13 mouse cellular contexts compared by ENCODE assay signal in the genomic region with DNA sequence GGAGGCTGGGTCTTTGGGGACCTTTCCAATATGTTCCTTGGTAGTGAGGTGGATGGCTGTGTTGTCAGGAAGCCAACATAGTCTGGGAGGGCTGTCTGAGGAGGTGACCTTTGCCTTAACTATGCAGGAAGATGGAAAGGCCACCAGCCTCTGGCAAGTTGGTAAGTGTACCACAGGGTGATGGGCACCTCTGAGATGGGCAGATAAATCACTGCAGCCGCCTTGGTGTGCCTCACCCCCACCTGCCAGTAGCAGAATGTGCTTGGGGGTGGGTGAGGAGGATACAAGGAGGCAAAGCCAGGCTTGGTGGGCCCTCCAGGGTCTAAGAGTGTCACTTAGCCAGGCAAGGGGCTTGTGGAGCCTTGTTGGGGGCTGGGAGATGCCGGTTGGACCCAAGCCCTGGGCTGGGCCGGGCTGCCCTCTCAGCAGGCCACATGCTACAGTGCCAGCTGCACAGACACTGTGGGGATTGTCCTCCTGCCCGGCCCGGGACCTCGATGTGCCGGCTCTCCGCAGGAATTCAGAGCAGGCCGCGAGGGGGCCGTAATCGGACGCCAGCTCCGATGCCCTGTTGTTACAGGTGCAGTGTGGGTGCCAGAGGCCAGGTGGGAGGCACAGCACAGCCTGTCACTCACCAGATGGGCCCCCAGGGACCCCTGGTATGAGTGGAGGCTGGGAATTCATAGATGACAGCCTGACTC.
DNase-seq lines count a peak whose midpoint lies in the region; ATAC-seq lines count a peak whose summit lies in the region.
"Had no signal": no experiment of that assay in that cellular context is flagged by ENCODE, and none has a peak within 500 bp of the region (broad histone marks: within the 10 kb centered on the region; RNA-seq: fewer than 3 reads in every experiment).

No protein-coding gene starts in this region.

- no peak overlapping the region for H3K4me2 ChIP-seq in neural tube, embryonic 14.5 days (ENCODE audit: low read depth, low read length)
- H3K4me2 ChIP-seq in neural tube, embryonic 15.5 days, result no peak overlapping the region
- H3K4me2 ChIP-seq: limb, embryonic 12.5 days had no signal

- H3K27me3 ChIP-seq in neural tube, embryonic 14.5 days (ENCODE audit: control insufficient read depth, insufficient read depth, low read length), result no peaks in the 10 kb centered on the region
- no peaks in the 10 kb centered on the region for H3K27me3 ChIP-seq in neural tube, embryonic 15.5 days (replicated peaks)

- no peak overlapping the region for H3K9ac ChIP-seq in neural tube, embryonic 14.5 days (replicated peaks; ENCODE audit: low read depth, low read length)
- H3K9ac ChIP-seq in neural tube, embryonic 15.5 days (replicated peaks), result no peak overlapping the region
- H3K9ac ChIP-seq: limb, embryonic 12.5 days had no signal

- WGBS in neural tube, embryonic 14.5 days, result 73% methylated on average over 14 of the region's 14 CpGs
- 67% methylated on average over 14 of the region's 14 CpGs for WGBS in neural tube, embryonic 15.5 days

- H3K36me3 ChIP-seq in neural tube, embryonic 14.5 days (ENCODE audit: control insufficient read depth, insufficient read depth, low read length), result no peaks in the 10 kb centered on the region
- H3K36me3 ChIP-seq in neural tube, embryonic 15.5 days, result no peaks in the 10 kb centered on the region
- H3K36me3 ChIP-seq: limb, embryonic 12.5 days had no signal

- no peak overlapping the region for H3K27ac ChIP-seq in neural tube, embryonic 14.5 days (ENCODE audit: low read depth, low read length)
- no peak overlapping the region for H3K27ac ChIP-seq in neural tube, embryonic 15.5 days (replicated peaks)
- H3K27ac ChIP-seq: kidney, postnatal 0 days; macrophage had no signal

- no peaks in the 10 kb centered on the region for H3K9me3 ChIP-seq in neural tube, embryonic 14.5 days (ENCODE audit: control insufficient read depth, low read length)
- H3K9me3 ChIP-seq in neural tube, embryonic 15.5 days (replicated peaks), result no peaks in the 10 kb centered on the region
- H3K9me3 ChIP-seq: limb, embryonic 12.5 days had no signal

- DNase-seq in frontal cortex, postnatal 25 days (ENCODE audit: low spot score in 2 of 2), result no peak
- DNase-seq in layer of hippocampus, adult 9-11 months, result peak; percentile 60
- DNase-seq in right cerebral cortex, postnatal 25 days, result peak; percentile 15
- no peak for DNase-seq in spleen, postnatal 36 days (ENCODE audit: low spot score in 2 of 2)
- no peak for DNase-seq in heart, adult 18-20 months
- DNase-seq: adrenal gland, adult 2 months; heart, postnatal 14 days had no signal

- H3K4me1 ChIP-seq in neural tube, embryonic 14.5 days (ENCODE audit: control insufficient read depth, insufficient read depth, low read length), result no peaks in the 10 kb centered on the region
- peaks cover 24% of the 10 kb centered on the region for H3K4me1 ChIP-seq in neural tube, embryonic 15.5 days

- H3K4me3 ChIP-seq in neural tube, embryonic 14.5 days (ENCODE audit: low read depth, low read length), result no peak overlapping the region
- H3K4me3 ChIP-seq in neural tube, embryonic 15.5 days (replicated peaks), result no peak overlapping the region
- H3K4me3 ChIP-seq: limb, embryonic 12.5 days had no signal

- peak; percentile 59; the same call in 1 of the 2 replicates for ATAC-seq in frontal cortex, adult (ENCODE audit: low TSS enrichment)
- ATAC-seq in neural tube, embryonic 14.5 days (ENCODE audit: low read depth), result 0 out of 2 replicates have a peak, but pooled peaks have one; percentile 28
- ATAC-seq in neural tube, embryonic 15.5 days (ENCODE audit: low FRiP score), result no peak; the same call in 1 of the 2 replicates

Comparison
In these comparisons a context has a peak if more than half of its experiments do, and no peak if none do; other contexts are left out.
1. DNase-seq: peak in layer of hippocampus, adult 9-11 months (single experiment) and right cerebral cortex, postnatal 25 days (single experiment); none in frontal cortex, postnatal 25 days (0 of 2), spleen, postnatal 36 days (0 of 2) and heart, adult 18-20 months (0 of 2).